Mouse (Mus musculus) cortical plate, adult 2 months (tissue): ENCODE results near the gene Fgfr2. TPM values are rescaled to one million over a fixed set of nuclear protein-coding genes. Genes with fewer than 3 reads are reported as not detected.
A peak's percentile ranks its signal among the peaks of the same experiment; 100 is the strongest.

Source experiments
- H3K27ac ChIP-seq: fragments of 200-500 bp; 2 replicates; pipeline ENCODE4 v1.5.1; 2012; ENCODE audit warnings: low read length, control low read depth, inconsistent platforms; ENCODE audit not compliant: insufficient read depth
- H3K4me1 ChIP-seq: fragments of 200-500 bp; 2 replicates; pipeline ENCODE4 v1.6.1; 2011; ENCODE audit warnings: low read length; ENCODE audit not compliant: control insufficient read depth, insufficient read depth
- H3K4me3 ChIP-seq: fragments of 200-500 bp; 2 replicates; pipeline ENCODE4 v1.5.1; 2011; ENCODE audit warnings: mild to moderate bottlenecking, low read length, control low read depth; ENCODE audit not compliant: insufficient read depth
- CTCF ChIP-seq: fragments of 200-500 bp; IDR thresholded peaks from 2 replicates; pipeline ENCODE4 v1.5.1; 2011; ENCODE audit warnings: mild to moderate bottlenecking, control low read depth, low read length; ENCODE audit not compliant: insufficient read depth; ENCODE audit errors: extremely low read depth
- POLR2A ChIP-seq: fragments of 200-500 bp; IDR thresholded peaks from 2 replicates; pipeline ENCODE4 v1.6.1; 2011; ENCODE audit warnings: mild to moderate bottlenecking, low read length, control low read depth; ENCODE audit not compliant: insufficient read depth; ENCODE audit errors: extremely low read depth
- polyA plus RNA-seq: library from polyadenylated mRNA; depleted of rRNA; stranded (reverse); fragments of >200 nt; gene quantifications from 2 replicates; pipeline ENCODE4 v1.2.3, GENCODE M21; 2012

Gene Fgfr2
- polyA plus RNA-seq, 1 experiment = 50.4 TPM

GRCm38 (mm10) chr7:130257991-130258703 is 2865.0 kb downstream of the Fgfr2 start:
- Histone ChIP-seq H3K27ac (no peak overlapping the region), H3K4me3 (no peak overlapping the region), H3K4me1 (no peaks in the 10 kb centered on the region)
- TF ChIP-seq CTCF = no peak
- no peak for TF ChIP-seq POLR2A

DNA sequence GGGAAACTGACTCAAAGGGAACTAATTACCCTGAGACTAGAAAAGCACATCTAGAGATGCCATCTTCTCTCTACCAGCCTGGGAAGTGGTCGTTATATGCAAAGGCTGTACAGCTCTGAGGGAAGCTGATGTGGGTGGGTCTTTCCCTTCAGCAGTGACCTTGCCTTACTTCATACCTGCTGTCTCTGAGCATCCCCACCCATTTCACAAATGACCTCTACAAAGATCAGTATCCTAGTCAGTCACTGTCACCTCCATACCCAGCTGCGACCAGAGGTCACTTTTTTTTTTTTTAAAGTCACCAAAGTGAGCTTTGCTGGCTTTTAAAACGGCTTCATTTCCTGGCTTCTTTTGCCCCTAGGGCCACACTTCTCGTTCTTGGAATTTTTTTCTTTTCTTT is 2869.9 kb downstream of the Fgfr2 start:
- Histone ChIP-seq H3K4me3 (no peak overlapping the region), H3K27ac (no peak overlapping the region), H3K4me1 (no peaks in the 10 kb centered on the region)
- TF ChIP-seq CTCF (no peak), POLR2A (no peak)

GRCm38 (mm10) chr7:130251936-130252523 is 2871.1 kb downstream of the Fgfr2 start:
- TF ChIP-seq CTCF (no peak), POLR2A (no peak)
- Histone ChIP-seq H3K4me1 (no peaks in the 10 kb centered on the region), H3K27ac (no peak overlapping the region), H3K4me3 (no peak overlapping the region)

- Histone ChIP-seq H3K27ac (0 out of 2 replicates have a peak overlapping the region, but pooled peaks have one; percentile 15), H3K4me1 (no peaks in the 10 kb centered on the region), H3K4me3 (no peak overlapping the region)
- TF ChIP-seq POLR2A = no peak
- TF ChIP-seq CTCF = no peak
These were observed 2872.2 kb downstream of the Fgfr2 start for GRCm38 (mm10) chr7:130250994-130251393.

DNA sequence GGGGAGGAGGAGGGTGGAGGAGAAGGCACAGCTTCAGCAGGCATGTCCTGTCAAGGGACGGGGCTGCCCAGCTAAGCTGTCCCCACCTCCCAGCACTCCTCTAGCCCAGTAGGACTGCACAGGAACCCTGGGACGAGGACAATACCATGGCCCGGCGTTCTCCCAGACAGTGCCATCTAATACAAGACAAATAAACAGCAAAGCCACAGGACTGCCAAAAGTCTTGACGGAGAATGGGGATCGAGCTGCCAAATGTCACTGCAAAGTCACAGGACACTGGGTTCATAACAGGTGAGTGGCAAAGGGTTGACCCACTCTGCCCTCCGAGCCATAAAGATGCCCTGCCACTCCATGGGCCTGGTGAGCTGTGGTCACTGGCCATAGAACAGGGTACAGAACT is 2874.7 kb downstream of the Fgfr2 start:
- no peak overlapping the region for H3K27ac ChIP-seq

DNA sequence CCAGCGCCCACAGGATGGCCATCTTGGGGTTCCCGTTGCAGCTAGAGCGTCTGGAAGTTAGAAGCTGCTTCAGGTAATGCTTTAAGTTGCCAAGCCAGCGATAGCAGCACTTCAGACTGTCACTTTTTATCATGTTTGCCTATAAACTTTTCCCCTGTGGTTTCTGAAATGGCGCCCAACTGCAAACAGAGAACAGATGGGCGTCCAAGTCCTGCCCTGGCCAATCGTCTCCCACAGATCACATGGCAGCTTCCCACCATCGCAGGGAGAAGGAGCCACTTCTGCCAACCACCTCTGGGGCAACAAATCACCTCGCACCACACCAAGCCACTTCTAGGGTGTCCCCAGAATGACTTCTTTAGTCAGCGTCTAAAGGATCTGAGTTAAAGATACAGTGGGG is 2875.3 kb downstream of the Fgfr2 start:
- Histone ChIP-seq H3K27ac (no peak overlapping the region), H3K4me1 (no peaks in the 10 kb centered on the region), H3K4me3 (no peak overlapping the region)
- TF ChIP-seq CTCF (no peak), POLR2A (no peak)

More for the DNA sequence above, 2874.7 kb downstream of the Fgfr2 start:
- TF ChIP-seq CTCF (no peak), POLR2A (no peak)
- Histone ChIP-seq H3K4me3 (no peak overlapping the region), H3K4me1 (no peaks in the 10 kb centered on the region)

GRCm38 (mm10) chr7:130246483-130246882 is 2876.7 kb downstream of the Fgfr2 start:
- H3K4me1 ChIP-seq = no peaks in the 10 kb centered on the region
- H3K4me3 ChIP-seq = no peak overlapping the region
- TF ChIP-seq POLR2A (no peak), CTCF (no peak)
- H3K27ac ChIP-seq = 0 out of 2 replicates have a peak overlapping the region, but pooled peaks have one; percentile 29

DNA sequence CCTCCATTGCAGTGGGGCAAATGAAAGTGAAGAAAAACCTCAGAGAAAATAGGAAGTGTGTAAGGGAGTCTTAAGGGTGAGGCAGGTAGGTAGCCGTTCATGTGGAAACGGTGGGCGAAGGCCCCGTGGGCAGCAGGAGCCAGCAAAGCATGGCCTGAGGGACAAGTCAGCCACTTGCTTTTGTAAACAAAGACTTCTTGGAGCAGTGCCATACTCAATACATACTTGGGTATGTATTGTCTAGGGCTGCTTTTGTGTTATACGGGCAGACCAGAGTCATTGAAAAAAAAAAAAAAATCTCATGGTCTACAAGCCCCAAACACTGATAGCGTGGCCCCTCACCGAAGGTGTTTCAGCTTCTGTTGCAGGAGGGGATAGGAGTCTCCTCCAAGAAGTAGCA is 2878.6 kb downstream of the Fgfr2 start:
- Histone ChIP-seq H3K4me1 (no peaks in the 10 kb centered on the region), H3K4me3 (no peak overlapping the region), H3K27ac (peak overlapping the region; percentile 49; the same call in 1 of the 2 replicates)
- TF ChIP-seq CTCF (no peak), POLR2A (no peak)

DNA sequence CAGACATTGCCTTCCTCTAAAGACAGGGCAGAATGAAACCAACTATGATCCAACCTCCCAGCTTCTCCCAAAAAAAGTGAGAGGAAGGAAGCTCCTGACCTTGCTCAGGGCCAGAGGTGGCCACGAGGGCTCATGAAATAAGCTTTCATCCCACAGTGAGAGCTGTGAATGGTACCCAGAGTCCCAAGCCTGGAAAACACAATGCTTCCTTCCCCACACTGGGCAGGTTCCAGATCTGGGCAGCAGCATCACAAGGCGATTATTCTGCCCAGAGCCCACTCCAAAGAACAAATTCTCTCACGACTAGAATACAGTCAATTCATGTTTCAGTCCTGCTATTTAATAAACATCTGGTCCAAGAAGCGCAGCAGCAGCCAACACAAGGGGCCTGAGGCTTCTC is 2879.3 kb downstream of the Fgfr2 start:
- Histone ChIP-seq H3K27ac (peak overlapping the region; percentile 56), H3K4me1 (no peaks in the 10 kb centered on the region), H3K4me3 (no peak overlapping the region)
- TF ChIP-seq CTCF (no peak), POLR2A (no peak)

DNA sequence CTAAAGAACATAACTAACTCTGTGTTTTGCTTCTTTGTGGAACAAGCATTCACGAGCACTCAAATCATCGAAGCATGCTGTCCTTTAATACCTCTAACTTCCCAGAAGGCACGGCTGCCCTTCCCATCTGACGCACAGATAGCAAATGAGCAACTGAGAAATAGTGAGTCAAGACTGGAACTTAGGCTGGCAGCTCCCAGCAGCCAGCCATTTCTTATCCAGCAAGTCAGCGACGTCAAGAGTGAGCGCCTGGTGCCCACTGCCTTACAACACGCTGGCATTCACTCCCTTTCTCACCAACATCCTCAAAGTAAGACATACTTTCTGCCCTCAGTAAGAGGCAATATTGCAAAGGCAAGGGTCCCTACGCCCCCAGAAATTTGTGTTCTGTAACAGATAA is 2883.0 kb downstream of the Fgfr2 start:
- H3K4me3 ChIP-seq = no peak overlapping the region
- TF ChIP-seq CTCF (no peak), POLR2A (no peak)
- H3K4me1 ChIP-seq = 0 out of 2 replicates have a peak, but pooled peaks cover 3% of the 10 kb centered on the region
- no peak overlapping the region for H3K27ac ChIP-seq
